Mouse (Mus musculus) spleen, postnatal 4 days (tissue): ENCODE measurements around the gene Fndc11.

ENCODE experiments used
- DNase-seq, 2 experiments: peaks; one replicate each; pipeline ENCODE4 v3.0.0; 2022; ENCODE audit warnings: low spot score in 2 of 2

The Fndc11 gene

DNA sequence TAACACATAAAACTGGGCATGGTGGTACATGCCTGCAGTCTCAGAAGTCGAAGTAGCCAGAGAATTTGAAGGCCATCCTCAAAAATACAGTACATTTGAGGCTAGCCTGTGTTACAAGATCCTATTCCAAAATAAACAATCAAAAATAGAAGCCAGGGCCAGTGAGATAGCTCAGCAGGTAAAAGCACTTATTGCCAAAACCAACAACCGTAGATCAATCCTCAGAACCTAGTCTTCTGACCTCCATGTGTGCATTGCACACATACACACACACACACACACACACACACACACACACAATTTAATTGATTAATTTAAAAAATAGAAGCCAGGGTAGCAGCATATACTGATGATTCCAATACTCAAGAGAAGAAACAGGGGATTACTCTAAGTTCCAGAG is 47.0 kb downstream of the Fndc11 start:
- DNase-seq: no peak

DNA sequence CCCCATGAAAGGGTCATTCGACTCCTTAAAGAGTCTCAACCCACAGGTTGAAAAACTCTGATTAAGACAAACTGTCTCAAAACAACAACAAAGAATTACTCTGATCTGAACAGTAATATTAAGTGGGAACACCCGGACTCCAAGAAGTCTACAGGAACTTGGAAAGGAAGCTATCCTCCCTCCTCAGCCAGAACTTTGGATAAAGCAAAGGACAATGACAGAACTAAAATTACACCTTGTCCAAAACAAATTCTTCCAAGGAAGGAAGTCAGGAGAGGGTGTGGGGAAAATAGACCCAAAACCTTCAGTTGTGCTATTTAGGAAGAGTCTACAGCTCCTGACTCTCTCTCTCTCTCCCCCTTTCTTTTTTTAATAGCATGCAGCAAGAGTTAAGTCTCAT is 52.3 kb downstream of the Fndc11 start:
- no peak for DNase-seq
